Mouse (Mus musculus) adrenal gland, adult 2 months (tissue): Measurements from ENCODE around the gene Kcnk3. TPM values are rescaled to one million over a fixed set of nuclear protein-coding genes. Genes with fewer than 3 reads are reported as not detected.

Experiments used
- DNase-seq: peaks from one replicate; pipeline ENCODE4 v3.0.0; 2021
- long read RNA-seq: library from polyadenylated mRNA; stranded (forward); transcript quantifications from one replicate; pipeline ENCODE4 v2.0.0, GENCODE M21; 2021
- polyA plus RNA-seq: library from polyadenylated mRNA; depleted of rRNA; stranded (reverse); fragments of >200 nt; gene quantifications from 2 replicates; pipeline ENCODE4 v1.2.3, GENCODE M21; 2012; rRNA removed
- total RNA-seq, 2 experiments: library from RNA; stranded (reverse); gene quantifications; 2 replicates each; pipeline ENCODE4 v1.2.3; 2021

The Kcnk3 gene
- 1,000 to 10,000 TPM; 1,225 to 1,281 TPM for total RNA-seq
- polyA plus RNA-seq: 6,176 and 11,313 TPM in 2 replicates
- long read RNA-seq, transcript Kcnk3-201 (2 exons, 3,811 nt): major isoform, 1,871 of 2,554 reads
- long read RNA-seq, partial matches to known transcripts: 16 of 2,554 reads
- long read RNA-seq, other reads (novel, unspliced or antisense): 667 of 2,554 reads

DNA sequence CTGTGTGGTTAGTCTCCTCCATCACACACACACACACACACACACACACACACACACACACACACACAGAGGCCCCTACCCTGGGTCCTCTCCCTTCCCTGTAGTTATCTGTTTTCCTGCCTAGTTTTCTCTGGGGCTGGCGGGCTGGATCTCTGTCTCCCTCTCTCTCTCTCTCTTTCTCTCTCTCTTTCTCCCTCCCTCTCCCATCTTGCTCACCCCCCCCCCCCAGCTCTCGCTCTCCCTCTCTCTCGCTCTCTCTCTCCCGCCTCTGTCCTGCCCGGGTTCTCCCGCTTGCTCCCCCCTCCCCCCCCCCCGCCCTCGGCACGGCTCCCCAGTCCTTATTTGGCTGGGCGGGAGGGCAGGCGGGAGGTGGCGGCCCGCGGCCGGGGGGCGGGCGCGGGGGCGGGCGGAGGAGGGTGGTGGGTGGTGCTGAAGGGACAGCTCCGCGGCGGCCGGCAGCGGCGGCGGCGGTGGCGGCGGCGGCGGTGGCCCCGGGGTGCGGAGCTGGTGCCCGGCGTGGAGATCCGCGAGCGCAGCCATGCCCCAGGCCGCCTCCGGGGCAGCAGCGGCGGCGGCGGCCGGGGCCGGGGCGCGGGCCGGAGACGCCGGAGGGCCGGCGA lies at the start of gene Kcnk3:
Gene Kcnk3, plus strand, starts transcription at position 490 of the 620 bp plus-strand sequence.
- DNase-seq: peak; percentile 95

DNA sequence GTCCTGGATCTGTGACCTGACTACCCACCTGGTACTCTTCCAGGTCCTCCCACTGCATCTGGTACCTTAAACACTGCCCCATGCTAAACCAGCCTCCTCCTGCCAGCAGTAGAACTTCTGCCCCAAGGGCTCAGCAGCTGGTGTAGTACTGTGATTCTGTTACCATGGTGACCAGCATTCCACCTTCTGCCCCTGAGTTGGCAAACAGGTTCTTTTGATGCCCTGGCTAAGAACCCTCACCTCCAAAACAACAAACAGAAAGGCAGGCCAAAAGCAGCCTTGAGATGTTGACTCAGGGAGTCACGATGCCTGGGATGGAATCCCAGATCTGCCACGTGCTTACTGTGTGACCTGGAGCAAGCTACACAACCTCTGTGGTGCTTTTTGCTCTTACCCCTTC lies 42.3 kb upstream of the Kcnk3 start, which contains the start of gene Cib4:
Gene Cib4, minus strand, starts transcription at position 139 of the 400 bp plus-strand sequence.
- DNase-seq: peak; percentile 85

DNA sequence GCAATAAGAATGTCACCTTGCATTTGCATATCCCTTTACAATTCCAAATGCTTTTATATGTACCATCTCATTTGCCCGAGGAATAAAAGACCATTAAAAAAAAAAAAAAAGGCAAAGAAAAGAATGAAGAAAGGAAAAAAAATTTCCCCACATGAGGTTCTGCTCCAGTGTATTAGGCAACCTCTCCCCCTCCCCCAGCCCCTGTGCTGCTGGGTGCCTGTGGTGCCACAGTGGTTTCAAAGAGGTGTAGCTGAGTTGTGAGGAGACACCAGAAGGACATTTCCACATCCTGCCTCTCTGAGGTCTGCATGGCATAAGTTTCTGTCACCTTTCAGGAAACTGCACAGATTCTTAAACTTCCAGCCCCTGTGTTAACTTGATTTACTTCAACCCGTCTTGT lies 39.3 kb upstream of the Kcnk3 start:
- no peak for DNase-seq

DNA sequence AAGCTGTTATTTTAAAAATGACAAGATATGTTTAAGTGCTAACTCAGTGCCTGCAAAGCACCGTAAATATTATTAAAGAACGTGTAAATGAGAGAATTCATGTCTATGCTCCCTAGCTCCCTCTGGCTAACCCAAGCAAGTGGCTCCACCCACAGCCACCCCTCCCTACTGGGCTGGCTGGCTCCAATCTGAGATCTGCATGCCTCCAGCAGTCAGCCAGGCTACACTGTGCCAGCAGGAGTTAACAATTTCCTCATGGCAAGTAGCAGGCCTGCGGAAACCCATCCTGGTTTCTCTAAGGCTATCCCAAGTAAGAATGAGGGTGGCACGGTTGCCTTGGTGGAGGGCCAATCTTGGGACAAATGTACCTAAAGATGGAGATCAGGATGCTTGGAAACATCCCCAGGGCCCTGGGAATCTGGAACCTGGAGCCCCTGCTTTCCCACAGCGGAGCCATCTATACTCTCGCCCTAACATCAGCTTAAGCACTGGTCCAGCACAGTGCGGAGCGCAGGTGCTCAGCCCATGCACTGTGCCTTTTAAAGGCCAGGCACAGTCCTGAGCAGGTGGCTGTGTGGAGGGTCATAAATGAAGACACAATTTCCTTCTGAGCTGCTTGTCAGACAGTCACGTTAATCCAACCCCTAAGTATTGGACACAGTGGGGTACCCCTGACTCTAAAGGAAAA lies 37.5 kb upstream of the Kcnk3 start:
- peak; percentile 91 for DNase-seq

DNA sequence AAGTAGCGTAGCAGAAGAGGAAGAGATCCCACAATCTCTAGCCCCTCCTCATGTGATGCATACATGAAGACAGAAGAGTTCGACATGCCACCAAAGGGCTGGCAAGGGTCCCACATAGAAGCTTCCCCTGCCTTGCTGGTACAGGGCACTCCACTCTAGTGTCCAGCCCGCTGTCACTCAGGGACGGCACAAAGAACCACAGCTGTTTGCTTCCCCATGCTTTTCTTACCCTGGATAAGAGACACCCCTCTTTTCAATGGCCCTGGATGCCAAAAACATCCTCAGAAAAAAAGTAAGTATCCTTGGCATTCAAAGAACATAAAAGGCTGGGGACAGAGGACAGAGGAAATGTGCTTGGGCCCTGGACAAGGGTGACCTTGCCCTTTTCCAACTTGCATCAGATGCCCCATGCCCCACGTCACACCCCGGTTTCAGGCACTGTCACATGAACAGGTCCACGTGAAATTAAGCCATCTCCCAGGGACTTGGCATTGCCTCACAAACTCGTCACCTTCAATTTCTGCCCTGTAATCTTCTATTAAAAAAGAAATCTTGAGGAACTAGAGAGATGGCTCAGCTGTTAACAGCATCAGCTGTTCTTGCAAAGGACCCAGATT lies 36.8 kb upstream of the Kcnk3 start:
- DNase-seq: peak; percentile 95

DNA sequence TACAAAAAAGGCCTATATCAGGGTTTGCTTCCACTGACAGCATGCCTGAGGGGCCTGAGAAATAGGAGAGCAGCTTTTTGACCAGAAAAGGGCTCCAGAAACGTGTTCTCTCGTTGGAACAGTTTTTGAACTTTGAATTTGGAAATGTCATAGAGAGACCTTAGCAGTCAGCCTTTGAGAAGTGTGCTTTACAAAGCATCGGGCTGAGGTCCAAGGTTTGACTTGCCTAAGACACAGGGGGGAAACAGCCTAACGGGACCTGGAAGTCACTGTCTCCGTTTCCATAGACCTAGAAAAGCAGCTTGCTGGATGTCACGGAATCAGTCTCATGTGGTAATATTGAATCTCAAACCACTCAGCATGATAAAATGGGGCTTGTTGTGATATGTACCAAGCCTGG lies 36.0 kb upstream of the Kcnk3 start:
- peak; percentile 77 for DNase-seq

DNA sequence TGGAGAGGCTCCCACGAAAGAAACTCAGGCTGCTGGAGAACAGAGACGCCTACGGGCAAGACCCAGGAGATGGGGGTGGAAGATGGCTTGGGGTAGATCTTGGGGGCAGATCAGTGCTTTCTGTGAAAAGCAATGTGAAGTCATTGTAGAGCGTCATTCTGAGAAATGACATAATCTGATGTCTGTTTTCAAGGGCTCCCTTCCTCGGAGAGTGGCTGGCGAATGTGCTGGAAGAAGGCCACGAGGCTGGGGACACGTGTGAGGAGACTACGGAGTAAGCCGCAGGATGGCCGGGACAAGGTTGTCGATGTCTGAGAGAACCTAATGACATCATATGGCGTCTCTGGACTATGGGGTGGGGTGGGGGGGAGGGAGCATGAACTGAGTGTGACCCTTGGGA lies 34.0 kb upstream of the Kcnk3 start:
- DNase-seq: peak; percentile 83

DNA sequence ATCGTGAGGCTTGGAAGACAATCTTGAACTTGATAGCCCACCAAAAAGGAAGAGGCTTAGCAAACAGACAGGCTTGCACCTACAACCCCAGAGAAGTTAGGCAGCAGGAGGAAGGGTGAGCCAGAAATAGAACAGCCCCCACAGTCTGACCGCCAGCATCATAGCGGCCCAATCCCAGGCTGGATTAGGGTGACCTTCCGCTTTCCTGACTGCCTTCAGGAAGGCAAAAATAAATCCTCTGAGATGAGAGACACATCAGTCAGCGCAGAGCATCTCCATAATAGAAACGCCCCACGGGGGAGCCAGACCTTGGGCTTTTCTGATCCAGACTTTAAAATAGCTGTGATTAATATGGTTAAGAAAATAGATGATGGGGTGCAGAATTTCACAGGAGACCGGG lies 33.0 kb upstream of the Kcnk3 start:
- DNase-seq: peak; percentile 83

DNA sequence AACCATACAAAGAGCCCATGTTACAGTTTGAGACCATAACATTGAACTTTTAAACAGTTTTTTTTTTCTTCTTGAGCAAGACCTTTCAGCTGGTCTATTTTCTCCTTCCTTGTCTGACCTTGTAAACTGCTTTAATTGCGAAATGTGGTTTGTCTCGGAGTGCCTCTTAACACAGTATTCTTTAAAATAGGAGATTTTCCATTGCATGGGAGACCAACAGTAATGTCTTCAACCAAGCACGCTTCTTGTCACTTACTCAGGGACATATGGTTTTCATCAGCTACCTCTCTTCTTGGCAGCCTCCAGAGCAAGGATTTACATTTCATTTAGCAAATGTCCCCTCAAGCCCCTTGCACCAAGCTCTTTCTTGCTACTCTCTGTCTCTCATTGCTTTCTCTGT lies 31.7 kb upstream of the Kcnk3 start:
- DNase-seq: no peak

DNA sequence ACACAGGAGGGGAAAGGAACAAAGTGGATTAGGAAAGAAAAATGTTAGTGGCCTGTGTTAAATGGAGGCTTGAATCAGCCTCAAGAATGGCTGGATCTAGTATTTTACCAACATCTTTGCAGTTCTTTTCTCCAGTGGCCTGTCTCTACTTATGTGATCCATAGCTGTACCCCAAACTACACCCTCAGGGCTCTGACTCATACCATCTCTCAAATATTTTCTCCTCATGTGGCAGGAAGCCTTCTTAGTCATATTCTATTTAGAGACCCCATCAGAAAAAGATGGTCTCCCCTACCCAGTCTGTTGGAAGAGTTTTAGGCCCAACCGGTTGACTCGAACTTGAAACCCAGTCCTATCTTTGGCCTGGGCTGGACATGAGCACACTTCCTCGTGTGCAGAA lies 28.5 kb upstream of the Kcnk3 start:
- DNase-seq: no peak

DNA sequence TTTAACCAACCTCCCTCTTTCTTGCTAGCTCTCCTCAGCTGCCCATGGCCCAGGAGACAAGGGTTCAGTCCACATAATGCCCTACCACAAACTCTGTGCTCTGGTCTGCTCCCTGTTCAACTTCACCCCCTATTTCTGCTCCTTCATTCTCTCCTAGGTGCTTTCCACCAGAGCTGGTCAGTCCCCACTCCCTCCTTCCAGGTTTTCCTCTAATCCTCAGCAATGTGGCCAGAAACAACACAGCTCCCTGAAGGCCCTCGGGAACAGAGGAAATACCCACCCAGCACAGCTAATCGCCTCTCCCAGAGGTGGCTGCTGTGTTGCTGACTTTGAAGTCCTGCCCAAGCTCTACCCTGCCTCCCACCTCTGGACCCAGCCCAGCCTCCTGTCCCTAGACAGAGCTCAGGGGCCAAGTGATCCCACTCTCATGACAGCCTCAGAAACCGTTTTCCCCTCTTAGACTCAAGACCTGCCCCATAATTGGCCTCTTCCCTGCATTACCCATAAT lies 27.9 kb upstream of the Kcnk3 start:
- DNase-seq: no peak

DNA sequence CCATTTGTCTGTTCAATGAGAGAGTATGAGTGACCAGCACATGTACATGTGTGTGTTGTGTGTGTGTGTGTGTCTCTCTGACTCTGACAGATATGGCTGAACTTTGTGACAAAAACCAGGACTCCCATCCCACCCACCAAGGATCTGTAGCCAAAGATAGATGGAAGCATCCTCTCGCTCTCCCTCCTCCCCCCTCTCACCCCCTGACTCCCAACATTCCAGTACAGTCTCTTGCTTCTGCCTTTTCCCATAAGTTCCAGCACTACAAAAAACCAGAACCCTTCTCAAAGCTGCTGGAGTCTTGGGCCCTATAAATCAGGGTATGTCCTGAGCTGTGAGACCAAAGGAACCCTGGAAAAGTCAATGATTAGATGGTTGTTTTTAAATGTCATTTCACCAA lies 19.5 kb upstream of the Kcnk3 start:
- DNase-seq: no peak

DNA sequence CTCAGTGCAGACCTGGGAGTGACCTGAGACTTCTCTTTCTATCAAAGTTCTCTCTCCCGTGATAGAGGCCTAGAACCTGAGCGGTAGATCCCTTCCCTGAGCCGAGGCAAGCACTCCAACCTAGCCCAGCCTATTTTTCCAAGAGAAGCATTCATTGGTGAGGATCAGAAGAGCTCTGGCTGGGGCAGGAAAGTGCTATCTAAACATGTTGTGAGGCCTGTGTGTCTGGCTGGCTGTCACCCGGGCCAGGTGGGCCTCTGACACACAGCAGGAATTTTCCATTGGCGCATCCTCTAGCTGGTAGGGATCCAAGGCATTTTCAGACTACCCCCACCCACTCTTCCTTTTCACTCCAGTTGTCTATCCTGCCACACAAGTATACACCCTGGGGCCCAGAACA lies 16.1 kb upstream of the Kcnk3 start:
- no peak for DNase-seq

DNA sequence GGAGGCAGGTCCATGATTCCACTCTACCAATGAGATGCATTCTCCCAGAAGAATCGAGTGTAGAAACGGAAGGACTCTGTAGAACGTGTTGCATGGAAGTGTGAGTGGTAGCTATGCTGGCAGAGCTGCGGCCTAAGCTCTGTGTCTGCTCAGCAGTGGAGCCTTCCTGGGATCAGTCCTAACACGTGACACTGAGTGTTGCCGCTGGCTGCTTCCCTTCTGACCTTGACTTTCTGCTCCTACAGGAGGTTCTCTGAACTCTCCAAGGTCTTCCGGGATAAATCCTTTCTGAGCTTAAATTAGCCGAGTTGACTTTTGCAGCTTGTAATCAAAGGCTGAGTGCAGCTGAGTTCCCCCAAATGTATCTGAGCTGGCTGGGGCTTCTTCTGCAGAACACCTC lies 13.6 kb upstream of the Kcnk3 start:
- DNase-seq: peak; percentile 86

DNA sequence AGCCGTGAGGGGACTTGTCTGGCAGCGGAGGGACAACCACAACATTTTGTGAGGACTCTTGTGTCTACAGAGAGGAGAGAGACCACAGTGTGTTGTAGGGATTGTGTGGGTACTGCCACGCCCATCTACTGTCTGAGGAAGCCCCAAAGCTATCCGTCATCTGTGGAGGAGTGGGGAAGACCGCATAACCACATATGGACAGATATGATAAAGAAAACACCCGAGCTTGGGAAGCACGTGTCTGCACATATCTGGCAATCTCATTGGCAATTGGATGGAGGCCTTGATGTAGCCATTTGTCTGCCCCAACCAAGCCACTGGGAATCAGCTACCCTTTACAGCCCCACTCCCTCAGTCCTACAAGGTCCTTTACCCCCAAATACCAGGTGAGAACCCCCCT lies 11.7 kb upstream of the Kcnk3 start:
- no peak for DNase-seq

DNA sequence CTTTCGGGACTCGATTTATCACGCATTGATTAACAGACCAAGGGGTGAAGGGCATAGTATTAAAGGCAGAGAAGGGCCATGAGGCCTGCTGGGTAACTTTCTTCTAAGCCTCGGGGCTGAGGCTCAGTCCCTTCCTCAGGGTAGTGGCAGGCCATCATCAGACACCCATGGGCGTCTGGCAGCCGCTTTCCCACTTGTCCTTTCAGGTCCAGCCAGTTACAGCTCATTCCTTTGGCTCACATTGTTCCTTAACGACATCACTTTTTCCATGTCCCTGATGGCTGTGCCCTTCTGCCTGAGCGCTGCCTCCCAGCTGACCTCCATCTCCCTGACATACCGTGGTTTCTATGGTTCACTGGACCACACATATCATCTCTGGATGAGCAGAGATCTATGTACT lies 10.7 kb upstream of the Kcnk3 start:
- peak; percentile 56 for DNase-seq

DNA sequence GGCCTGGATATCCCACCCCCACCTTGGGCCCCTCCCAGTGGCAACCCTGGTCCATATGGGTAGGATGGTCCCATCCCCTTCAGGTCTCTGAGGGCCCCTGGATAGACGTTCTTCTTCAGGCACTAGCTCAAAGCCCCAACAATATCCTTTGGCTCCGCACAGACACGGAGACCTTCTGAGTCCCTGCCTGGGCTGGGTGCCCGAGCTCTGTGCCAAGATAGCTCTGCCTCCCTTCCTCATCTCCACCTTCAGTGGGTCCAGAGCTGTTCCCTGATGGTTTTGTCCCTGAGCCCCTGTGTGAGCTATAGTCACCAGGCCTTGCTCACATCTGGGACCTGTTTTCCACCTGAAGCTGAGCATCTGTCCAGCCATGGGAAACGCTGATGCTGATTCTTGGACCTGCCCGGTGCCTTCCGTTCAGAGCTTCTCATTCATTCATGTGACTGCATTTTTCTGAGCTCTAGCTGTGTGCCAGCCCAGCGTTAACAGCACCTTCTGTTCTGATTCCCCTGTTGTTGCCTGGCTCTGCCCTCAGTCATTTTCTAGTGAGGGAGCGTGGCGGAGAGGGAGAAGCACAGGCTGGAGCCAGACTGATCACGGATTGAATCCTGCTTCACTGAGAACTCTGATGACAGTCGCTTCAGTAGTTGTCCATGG lies 10.2 kb upstream of the Kcnk3 start:
- DNase-seq: peak; percentile 87

DNA sequence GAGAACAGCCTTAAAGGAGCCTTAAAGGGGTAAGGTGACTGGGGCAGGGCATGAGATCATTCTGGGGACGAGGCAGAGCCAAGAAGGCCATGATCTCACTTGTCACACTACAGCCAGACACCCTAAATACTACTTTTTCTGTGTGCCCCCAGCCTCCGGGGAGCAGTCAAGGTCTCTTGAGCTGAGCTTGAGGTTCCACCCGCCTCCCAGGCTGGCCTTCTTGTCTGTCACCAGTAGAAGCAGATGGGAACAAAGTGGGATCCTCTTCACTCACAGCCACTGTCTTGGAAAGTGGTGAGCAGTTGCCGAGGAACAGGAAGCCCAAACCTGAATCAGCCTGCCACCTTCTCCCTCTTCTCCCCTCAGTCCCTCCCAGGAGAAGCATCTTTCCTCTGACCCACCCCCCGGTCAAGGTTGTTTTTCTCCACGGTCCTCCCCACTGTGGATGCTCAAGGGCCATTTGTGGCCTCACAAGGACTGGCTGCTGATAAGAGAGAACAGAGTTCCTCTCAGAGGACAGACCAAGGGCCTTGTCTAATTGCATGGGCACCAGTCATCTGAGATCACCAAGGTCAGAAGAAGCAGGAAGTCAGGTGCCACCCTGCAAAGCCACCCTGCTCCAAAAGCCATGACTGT lies 9.4 kb upstream of the Kcnk3 start:
- DNase-seq: peak; percentile 91

DNA sequence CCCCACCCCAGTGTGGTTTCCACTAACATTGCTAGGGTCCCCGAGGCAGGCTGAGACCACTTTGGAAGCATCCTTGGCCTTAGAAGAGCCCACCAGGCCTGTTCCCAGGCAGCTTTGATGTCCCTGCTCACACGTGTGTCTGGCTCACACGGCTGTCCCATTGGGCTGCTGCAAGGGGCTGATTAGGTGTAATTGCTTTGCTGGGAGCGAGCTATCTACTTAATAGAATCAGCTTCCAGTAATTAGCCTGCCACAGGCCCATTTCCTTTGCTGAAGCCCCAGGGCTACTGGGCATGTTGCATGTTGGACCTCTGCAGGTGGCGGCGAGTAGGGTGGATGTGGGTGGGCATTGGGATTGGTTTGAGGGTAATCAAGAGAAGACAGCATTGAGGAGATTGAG lies 7.2 kb upstream of the Kcnk3 start:
- peak; percentile 35 for DNase-seq

DNA sequence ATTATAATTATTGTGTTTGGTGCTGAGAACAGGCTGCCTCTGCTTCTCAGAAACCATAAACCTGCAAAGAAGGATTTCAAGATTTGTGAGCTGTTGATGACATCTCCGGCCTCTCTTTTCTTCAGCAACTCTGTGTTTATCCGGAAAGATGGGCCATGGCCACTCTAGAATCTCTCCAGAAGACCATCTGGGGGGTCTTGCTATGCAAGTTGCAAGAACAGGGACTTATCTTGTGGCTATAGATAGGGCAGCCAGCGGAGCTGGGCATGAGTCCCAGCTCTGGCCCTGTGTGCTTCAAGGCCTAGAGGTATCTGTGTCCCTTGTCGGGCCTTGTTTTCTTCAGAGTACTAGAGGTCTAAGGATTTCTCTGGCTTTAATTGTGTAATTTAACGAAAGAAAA lies 6.0 kb upstream of the Kcnk3 start:
- peak; percentile 53 for DNase-seq

DNA sequence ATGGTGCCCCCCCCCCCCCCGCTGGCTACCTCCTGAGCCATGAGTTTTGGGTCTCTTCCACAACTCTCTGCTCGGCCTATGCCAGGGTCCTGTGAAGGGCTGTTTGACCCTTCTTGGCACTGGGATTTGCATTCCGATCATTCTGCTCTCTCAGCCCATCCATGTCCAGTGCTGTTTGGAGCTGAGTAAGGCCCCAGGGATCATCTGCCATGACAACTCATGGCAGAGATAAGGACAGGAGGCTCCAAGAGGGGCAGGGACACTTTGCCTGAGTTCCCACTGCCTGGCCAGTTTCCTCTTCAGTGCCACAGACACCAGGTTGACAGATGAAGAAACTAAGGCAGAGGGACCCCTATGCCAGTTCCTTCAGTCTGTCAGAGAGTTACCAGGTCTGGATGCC lies 1.4 kb upstream of the Kcnk3 start:
- peak; percentile 37 for DNase-seq

DNA sequence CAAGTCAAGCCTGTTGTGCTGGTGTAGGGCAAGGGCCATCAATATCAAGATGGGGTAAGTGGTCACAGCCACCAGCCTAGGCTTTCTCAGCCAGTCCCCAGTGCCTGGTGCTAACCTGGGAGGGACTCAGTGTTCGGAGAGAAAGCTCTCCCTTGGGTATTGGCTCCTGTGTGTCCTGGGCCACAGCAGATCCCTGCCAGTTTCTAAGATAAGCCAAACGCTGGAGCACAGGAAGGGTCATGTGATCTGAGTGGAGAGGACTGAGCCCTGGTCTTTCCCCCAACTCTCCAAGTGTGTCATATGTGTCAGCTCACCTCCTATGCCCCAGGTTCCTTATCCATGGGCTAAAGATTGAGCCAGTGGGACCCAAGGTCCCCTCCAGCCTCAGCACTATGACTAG lies 869 bp upstream of the Kcnk3 start:
- peak; percentile 76 for DNase-seq
